Mouse (Mus musculus) right cerebral cortex, postnatal 36 days (tissue): ENCODE measurements around the gene Dhh.

Experiments used
- DNase-seq, 2 experiments: peaks; one replicate each; pipeline ENCODE4 v3.0.0; 2022; ENCODE audit warnings: low spot score in 2 of 2, mixed read lengths in 1 of 2

Gene Dhh

GRCm38 (mm10) chr15:98871916-98872888 is 26.1 kb downstream of the Dhh start:
- peak; percentile 86 to 89 for DNase-seq

DNA sequence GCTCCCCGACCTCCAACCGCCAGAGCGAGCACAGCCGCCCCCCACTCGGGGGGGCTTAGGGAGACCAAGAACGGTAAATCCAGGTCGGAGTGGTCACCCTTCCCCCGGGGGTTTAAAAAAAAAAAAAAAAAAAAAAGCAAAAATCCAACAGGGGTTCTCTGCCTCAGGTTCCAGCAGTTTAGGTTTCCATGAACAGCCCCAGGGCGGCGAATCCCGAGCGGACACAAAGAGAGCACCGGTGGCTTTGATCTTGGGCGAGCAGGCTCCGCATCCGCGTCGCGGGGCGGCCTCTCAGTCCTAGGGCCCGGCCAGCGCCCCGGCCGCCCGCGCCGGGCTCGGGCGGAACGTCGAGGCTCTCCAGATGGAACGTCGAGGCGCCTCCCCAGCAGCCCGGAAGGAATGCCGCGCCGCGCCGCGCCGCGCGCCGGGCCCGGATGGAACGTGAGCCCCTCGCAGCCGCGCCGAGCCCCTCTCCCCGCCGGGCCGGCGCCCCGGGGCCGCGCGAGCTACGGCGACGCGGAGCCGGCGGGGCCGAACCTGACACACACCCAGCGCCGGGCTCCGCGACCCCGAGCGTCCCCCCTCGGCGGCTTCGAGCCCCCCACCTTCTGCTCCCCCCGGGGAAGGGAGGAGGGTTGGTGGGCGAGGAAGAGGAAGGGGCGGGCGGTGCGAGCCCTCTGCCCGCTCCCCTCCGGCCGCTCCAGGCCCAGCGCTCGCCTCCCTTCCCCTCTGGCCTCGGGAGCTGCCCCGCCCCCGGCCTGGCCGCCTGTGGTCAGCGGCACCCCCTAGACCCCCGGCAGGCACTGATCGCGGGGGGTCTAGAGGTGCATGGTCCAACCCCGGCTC is 27.0 kb downstream of the Dhh start, which contains the start of gene Kmt2d:
TSS of gene Kmt2d (minus strand) at position 135 of the 846 bp plus-strand sequence.
- DNase-seq: no peak

- no peak for DNase-seq
These were observed 27.9 kb downstream of the Dhh start for GRCm38 (mm10) chr15:98870179-98871069.

DNA sequence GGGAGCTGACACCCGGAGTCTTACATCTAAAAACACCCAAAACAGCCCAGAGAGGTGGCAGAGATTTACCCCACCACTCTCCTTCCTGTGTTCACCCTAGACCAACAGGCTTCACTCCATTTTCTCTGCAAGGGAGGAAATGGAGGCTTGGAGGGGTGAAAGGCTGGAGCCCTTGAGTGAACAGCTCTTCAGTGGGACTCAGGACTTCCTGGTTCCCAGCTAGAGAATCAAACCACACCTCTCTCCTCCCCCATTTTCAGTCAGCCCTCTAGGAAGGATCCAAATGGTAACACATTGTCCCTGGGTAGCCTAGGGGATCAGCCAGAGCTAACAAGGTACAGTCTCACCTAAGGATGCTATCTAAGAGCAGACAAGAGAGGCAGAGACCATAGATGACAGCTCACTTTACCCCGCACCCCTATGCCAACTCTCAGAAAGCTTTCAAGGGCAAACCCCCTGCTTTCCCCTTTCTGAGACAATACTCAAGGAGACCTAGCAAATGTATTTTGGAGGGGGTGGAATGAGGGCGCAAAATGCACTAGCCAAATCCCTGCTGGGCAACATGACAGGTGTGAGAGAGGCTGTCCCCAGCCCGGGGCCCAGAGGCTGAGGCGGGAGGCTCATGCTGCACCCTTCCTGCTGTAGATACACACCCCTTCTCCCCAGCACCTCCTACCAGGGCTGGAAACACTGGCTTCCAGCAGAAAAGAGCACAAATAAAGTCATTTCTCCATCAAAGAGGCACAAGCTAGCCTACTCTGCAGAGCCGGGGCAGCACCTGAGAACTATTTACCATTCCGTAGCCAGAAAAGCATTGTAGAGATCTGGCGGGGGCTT is 28.8 kb downstream of the Dhh start:
- DNase-seq: no peak

GRCm38 (mm10) chr15:98868346-98869063 is 29.8 kb downstream of the Dhh start:
- no peak for DNase-seq

DNA sequence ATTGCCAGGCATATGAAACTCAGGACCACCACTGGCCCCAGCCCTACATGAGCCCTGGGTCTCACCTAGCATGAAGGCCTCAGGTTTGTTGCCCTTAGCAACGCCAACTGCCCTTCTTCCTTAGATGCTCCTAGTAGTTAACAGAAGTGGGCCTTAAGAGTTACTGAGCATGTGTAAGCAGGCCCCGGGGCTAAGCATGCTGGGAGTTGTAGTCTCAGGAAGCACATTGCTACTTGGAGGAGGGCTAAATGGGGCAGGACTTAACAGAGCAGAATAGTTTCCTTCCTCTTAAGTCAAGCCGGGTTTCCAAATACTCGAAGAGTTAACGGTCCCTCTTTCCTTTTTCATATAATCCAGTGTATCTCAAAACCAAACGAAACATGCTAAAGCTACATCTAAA is 31.0 kb downstream of the Dhh start:
- DNase-seq: peak; percentile 41 to 66

GRCm38 (mm10) chr15:98866501-98866900 is 31.8 kb downstream of the Dhh start:
- no peak for DNase-seq

DNA sequence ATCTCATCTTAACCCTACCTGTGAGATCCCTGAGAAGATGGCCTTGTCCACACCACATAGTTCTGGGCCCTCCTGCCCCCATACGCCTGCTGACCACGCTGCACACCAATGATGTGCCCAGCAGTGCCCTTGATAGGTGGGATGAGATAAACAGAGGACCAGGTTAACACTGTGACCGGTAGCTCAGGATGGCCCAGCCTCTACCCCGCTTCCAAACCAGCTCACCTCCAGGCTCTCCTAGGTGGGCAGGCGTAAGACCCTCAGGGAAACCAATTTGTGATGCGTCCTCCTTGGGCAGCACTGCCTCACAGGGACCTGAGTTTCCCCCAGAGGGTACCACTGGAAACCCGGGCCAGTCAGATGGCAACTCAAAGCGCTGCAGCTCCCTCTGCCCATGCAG is 32.6 kb downstream of the Dhh start:
- no peak for DNase-seq

DNA sequence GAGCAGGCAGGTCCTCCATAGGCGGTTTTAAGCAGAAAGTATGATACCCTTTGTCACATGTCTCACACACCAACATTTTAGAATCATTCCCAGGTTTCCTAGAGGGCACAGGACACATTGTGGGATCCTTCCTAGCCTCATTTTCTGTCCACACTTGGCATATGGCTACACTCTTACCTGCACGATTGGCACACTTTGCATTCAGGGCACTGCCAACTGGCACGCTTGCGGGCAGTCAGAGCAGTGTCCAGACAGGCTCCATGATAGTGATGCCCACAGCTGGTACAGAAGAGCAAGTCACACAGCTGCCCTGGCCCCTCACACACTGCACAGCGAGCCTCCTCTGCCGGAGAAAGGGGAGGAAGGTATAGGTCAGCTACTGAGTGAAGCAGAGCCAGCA is 33.4 kb downstream of the Dhh start:
- no peak for DNase-seq

DNA sequence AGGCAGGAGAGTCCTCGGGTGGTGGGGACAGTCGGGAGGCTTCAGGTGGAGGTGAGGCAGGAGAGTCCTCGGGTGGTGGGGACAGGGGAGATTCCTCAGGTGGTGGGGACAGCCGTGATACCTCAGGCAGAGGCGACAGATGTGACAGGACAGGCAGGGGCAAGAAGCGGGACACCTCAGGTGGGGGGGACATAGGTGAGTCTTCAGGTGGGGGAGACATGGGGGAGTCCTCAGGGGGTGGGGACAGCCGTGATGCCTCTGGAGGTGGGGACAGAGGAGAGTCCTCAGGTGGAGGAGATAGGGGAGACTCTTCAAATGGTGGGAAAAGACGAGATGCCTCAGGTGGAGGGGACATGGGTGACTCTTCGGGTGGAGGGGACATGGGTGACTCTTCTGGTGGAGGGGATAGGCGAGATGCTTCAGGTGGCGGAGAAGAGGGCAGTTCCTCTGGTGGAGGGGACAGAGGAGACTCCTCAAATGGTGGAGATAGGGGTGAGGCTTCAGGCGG is 34.8 kb downstream of the Dhh start:
- no peak for DNase-seq

DNA sequence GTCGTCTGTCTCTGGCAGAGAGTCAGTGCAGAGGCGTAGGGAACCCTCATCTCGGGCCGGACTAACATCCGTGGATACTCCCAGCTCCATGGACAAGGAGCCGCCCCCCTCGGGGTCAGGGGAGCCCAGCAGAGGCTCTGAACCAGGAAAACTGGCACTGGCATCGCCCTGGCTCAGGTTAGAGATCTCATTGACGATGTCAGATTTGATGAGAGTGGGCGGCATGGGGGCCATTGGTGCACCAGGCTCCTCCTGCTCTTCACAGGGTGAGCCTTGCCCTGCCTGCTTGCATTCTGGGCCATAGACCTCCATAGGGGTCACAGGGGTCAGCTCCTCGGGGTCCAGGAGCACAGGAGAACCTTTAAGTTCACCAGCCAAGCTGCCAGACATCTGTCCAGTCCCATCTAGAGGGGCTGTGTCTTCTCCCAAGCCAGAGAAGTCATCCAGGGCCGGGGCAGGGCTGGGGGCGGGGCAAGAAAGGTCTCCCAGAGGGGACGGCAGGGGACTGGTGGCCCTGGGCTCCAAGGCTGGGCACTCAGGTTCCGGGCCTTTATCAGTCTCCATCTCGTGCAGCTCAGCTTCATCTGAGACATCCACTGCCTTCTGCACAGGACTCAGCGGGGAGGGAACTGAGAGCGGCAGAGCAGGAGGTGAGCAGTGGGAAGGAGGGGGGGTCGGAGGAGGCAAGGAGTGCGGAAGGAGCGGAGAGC is 36.5 kb downstream of the Dhh start:
- DNase-seq: no peak

DNA sequence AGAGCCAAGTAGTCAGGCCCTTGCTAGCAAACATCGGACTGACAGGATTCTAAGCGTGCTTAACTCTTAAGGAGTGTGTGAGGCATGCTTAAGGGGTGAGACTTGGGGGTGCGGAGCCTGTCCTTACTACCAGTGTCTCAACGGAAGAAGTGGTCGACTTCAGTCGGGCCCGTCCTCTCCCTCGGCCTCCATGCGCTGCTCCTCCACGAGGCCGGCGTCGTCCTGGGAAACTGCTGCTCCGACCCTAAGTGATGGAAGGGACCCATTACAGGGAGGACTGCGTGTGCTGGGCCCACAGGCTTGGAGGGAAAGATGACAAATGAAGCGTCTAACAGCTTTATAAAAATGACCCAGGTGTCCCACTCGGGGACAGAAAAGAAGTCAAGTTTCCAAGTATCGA is 37.4 kb downstream of the Dhh start:
- DNase-seq: no peak

GRCm38 (mm10) chr15:98859319-98860043 is 38.9 kb downstream of the Dhh start:
- DNase-seq: no peak

GRCm38 (mm10) chr15:98854214-98854613 is 44.1 kb downstream of the Dhh start:
- no peak for DNase-seq

DNA sequence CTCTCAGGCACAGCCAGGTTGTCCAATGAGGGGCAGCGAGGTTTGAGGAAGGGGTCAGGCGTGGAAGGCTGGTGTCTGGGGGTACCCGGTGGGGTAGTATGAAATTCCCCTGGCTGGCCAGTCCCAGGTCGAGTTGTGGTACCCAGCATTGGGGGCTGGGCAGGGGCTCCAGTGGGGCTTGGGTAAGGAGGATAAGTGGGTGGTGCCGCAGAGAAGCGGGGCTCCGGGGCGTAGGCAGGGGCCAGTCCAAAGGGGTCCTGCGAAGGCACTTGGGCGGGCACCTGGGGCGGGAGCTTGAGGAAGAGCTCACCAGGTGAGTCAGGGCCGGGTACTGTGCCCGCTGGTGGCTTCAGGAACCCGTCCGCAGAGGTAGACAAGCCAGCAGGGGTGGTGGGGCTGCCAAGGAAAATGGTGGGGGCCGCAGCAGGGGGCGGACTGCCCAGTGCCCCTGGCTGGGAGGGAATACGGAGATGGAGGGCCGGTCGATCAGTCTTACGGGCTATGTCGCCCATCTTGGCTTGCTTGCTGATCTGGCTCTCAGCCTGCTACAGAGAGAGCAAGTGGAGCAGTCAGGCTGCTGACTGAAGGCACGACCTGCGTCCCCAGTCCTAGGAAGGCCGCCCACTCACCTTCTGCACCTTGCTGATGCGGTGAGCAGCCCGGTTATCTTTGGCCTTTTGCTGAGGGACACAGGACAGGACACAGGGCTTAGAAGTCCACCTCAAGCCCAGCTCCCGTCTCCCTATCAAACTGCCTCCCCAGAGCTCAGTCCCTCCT is 45.0 kb downstream of the Dhh start:
- no peak for DNase-seq

DNA sequence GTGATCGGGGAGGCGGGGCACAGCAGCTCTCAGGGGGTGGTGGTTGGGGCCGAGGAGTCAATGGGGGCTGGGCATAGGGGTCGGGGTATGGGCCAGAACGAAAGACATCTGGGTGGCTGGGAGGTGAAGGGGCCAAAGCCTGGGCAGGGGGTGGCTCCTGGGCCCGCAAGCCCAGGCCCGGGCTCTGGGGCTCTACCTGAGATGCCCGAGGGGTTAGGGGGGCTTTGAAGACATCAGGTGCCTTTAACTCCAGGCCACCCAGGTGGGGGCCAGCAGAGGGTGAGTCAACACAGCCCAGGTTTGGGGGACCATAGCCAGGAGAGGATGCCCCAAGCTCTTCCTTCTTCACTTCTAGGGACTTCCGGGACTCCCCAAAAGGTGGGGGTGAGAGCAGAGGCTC is 45.6 kb downstream of the Dhh start:
- DNase-seq: no peak

- no peak for DNase-seq
These were observed 46.3 kb downstream of the Dhh start for GRCm38 (mm10) chr15:98852071-98852470.
